Mouse (Mus musculus) layer of hippocampus, adult 8-10 months (tissue): Measurements from ENCODE around the gene Srrm3. TPM values are rescaled to one million over a fixed set of nuclear protein-coding genes. Genes with fewer than 3 reads are reported as not detected.

Source experiments
- DNase-seq, 2 experiments: peaks; one replicate each; pipeline ENCODE4 v3.0.0; 2022; ENCODE audit warnings: low spot score in 2 of 2
- total RNA-seq, 4 experiments: library from RNA; stranded (reverse); gene quantifications; 2 replicates each; pipeline ENCODE4 v1.2.4; 2022

The Srrm3 gene
- total RNA-seq, 4 experiments from 2014 or later, result 59.8 to 90.9 (median 72.0) TPM

- no peak for DNase-seq
Observed at GRCm38 (mm10) chr5:135869661-135870423, 63.2 kb downstream of the Srrm3 start.

- no peak for DNase-seq
Observed at GRCm38 (mm10) chr5:135870505-135870904, 63.8 kb downstream of the Srrm3 start.

- no peak for DNase-seq
Observed at GRCm38 (mm10) chr5:135872996-135873395, 66.3 kb downstream of the Srrm3 start.

GRCm38 (mm10) chr5:135873753-135874152 is 67.1 kb downstream of the Srrm3 start:
- DNase-seq, result no peak

GRCm38 (mm10) chr5:135877180-135877579 is 70.5 kb downstream of the Srrm3 start:
- no peak for DNase-seq

GRCm38 (mm10) chr5:135877831-135878231 is 71.1 kb downstream of the Srrm3 start:
- DNase-seq, result no peak

- no peak for DNase-seq
Observed at GRCm38 (mm10) chr5:135879449-135880158, 72.9 kb downstream of the Srrm3 start.

GRCm38 (mm10) chr5:135884641-135885040 is 78.0 kb downstream of the Srrm3 start:
- DNase-seq, result no peak

GRCm38 (mm10) chr5:135887675-135888102 is 81.0 kb downstream of the Srrm3 start, which contains the start of gene Hspb1:
Hspb1 (plus strand) TSS chr5:135887919.
- no peak for DNase-seq

- no peak for DNase-seq
Observed at GRCm38 (mm10) chr5:135888405-135889215, 81.9 kb downstream of the Srrm3 start.

- DNase-seq, result no peak
Observed at GRCm38 (mm10) chr5:135890323-135890722, 83.6 kb downstream of the Srrm3 start.

- DNase-seq, result no peak
Observed at GRCm38 (mm10) chr5:135890920-135891319, 84.2 kb downstream of the Srrm3 start.

- no peak for DNase-seq
Observed at GRCm38 (mm10) chr5:135892589-135893351, 86.1 kb downstream of the Srrm3 start.

GRCm38 (mm10) chr5:135894958-135895357 is 88.3 kb downstream of the Srrm3 start:
- no peak for DNase-seq

GRCm38 (mm10) chr5:135898028-135898427 is 91.3 kb downstream of the Srrm3 start:
- peak in 1 of 2 experiments; percentile 60 for DNase-seq

- DNase-seq, result no peak
Observed at GRCm38 (mm10) chr5:135898995-135899394, 92.3 kb downstream of the Srrm3 start.

- DNase-seq, result no peak
Observed at GRCm38 (mm10) chr5:135899833-135900232, 93.1 kb downstream of the Srrm3 start.

- DNase-seq, result no peak
Observed at GRCm38 (mm10) chr5:135900701-135901100, 94.0 kb downstream of the Srrm3 start.

GRCm38 (mm10) chr5:135901354-135902095 is 94.8 kb downstream of the Srrm3 start:
- no peak for DNase-seq

GRCm38 (mm10) chr5:135903058-135903457 is 96.4 kb downstream of the Srrm3 start:
- DNase-seq, result no peak
